Mouse (Mus musculus): ENCODE measurements around the gene Ptk6. TPM values are rescaled to one million over a fixed set of nuclear protein-coding genes. Genes with fewer than 3 reads are reported as not detected.
A peak's percentile ranks its signal among the peaks of the same experiment; 100 is the strongest.

The Ptk6 gene
- total and polyA plus RNA-seq, 2 experiments from 2014 or later: not detected

DNA sequence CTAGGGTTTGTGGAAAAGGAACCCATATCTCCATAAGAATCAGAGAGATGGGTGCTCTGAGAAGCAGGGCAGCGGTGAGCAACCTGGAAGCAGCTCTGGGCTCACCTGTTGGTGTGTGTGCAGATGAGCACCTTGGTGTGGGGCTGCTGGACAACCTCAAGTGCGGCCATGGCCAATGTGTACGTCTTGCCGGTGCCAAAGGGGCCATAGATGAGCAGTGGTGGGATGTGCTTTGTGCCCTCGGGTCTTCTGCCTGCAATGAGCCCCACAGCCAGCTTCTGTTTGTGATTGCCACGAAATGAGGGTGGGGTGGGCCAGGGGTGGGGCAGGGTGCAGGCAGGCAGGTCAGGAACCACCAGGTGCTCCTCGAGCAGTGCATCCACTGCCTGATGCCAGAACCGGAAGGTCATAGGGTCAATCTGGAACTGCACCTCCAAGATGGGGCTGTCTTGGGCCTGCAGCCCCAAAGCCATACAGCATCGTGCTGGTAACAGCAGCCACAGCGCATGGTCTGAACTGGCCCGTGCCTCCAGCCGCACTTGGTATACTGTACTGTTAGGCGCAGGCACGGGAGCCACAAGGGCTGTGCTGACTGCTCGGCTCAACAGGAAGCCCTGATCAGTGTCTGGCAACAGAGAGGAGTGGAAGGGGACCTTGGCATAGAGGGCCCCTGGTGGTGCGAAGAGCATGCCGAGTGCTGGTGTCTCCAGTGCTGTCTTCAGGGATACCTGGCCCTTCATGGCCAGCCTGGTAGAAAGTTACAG lies 34.8 kb upstream of the Ptk6 start:
- Histone ChIP-seq H3K9me3 (ENCODE audit: low read length) (no peaks in the 10 kb centered on the region), H3K27ac (ENCODE audit: low read depth, low read length) (no peak overlapping the region), H3K27me3 (ENCODE audit: insufficient read depth, low read length) (no peaks in the 10 kb centered on the region), H3K4me3 (ENCODE audit: low read depth, low read length) (no peak overlapping the region), H3K4me2 (ENCODE audit: low read depth, low read length, poor library complexity, severe bottlenecking) (no peak overlapping the region), H3K9ac (replicated peaks; ENCODE audit: low read length, poor library complexity, severe bottlenecking) (no peak overlapping the region), H3K4me1 (ENCODE audit: insufficient read depth, low read length) (no peaks in the 10 kb centered on the region), H3K36me3 (ENCODE audit: insufficient read depth, low read length) (no peaks in the 10 kb centered on the region)
- TF ChIP-seq CTCF (IDR thresholded peaks at IDR 0.05): no peak
- no peak for DNase-seq (ENCODE audit: low spot score)
- no peak for ATAC-seq (ENCODE audit: low FRiP score)
- WGBS: 89% methylated on average over 17 of the region's 17 CpGs

DNA sequence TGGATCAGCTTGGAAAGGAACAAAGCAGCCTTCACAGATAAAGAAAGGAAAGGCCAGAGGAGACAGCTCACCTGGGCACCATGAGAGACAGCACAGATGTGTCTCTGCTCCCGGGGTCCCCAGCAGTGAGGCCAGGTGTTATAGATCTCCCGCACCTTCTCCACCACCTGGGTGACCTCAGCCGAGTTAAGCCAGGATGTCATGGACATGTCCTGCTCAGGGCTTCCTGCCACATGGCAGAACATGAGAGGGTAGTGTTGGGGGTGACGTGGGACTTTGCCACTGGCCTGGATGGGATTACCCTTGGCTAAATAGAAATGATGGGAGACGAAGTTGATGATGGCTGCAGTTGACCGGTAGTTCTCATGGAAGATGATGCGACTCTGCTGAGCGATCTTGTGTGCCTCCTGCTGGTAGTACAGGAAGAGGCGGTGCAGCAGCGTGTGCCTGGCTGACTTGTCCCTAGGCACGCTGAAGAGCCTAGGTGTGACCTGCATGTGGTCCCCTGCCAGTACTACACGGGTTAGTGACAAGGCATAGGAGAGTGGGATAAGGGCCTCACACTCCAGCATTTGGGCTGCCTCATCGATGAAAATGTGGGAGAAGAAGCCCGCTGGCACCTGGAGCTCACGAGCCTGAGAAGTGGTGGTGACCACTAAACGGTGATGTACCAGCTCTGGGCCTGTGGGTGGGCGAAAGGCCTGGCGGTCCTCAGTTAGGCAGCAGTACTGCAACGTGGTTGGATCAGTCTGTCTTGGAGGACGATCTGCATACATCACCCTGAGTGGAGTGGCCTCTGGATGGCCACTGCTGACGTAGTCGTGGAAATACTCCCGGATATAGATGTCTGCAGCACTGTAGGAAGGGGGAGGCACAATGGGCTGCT lies 33.3 kb upstream of the Ptk6 start:
- Histone ChIP-seq H3K4me3 (ENCODE audit: low read depth, low read length) (no peak overlapping the region), H3K36me3 (ENCODE audit: insufficient read depth, low read length) (no peaks in the 10 kb centered on the region), H3K9me3 (ENCODE audit: low read length) (no peaks in the 10 kb centered on the region), H3K4me2 (ENCODE audit: low read depth, low read length, poor library complexity, severe bottlenecking) (no peak overlapping the region), H3K4me1 (ENCODE audit: insufficient read depth, low read length) (no peaks in the 10 kb centered on the region), H3K27ac (ENCODE audit: low read depth, low read length) (no peak overlapping the region), H3K27me3 (ENCODE audit: insufficient read depth, low read length) (no peaks in the 10 kb centered on the region), H3K9ac (replicated peaks; ENCODE audit: low read length, poor library complexity, severe bottlenecking) (no peak overlapping the region)
- ATAC-seq (ENCODE audit: low FRiP score): no peak
- 84% methylated on average over 23 of the region's 23 CpGs for WGBS
- TF ChIP-seq CTCF (IDR thresholded peaks at IDR 0.05): peak; percentile 5; the same call in 1 of the 2 replicates
- DNase-seq (ENCODE audit: low spot score): no peak

DNA sequence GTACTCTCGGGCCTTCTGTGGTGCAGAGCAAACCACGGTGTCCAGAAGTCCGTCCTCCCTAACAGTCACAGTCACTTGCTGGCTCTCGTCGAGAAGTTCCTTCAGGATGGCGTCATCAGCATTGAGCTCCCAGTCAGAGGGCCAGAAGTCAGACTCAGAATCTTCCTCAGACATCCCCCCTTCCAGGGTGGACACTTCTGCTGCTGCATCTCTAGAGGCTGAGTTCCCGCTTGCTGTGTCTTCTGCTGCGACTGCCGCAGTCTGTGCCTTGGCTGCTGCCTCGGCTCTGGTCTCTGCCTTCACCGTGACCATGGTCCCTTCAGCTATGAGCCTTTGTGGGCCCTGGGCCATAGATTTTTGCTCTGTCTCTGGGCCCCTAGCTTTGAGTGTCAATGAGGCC lies 32.1 kb upstream of the Ptk6 start:
- H3K9me3 ChIP-seq (ENCODE audit: low read length): no peaks in the 10 kb centered on the region
- H3K4me2 ChIP-seq (ENCODE audit: low read depth, low read length, poor library complexity, severe bottlenecking): no peak overlapping the region
- no peak for TF ChIP-seq CTCF (IDR thresholded peaks at IDR 0.05)
- 96% methylated on average over 11 of the region's 11 CpGs for WGBS
- DNase-seq (ENCODE audit: low spot score) (no peak), ATAC-seq (ENCODE audit: low FRiP score) (no peak)
- no peaks in the 10 kb centered on the region for H3K27me3 ChIP-seq (ENCODE audit: insufficient read depth, low read length)
- H3K9ac ChIP-seq (replicated peaks; ENCODE audit: low read length, poor library complexity, severe bottlenecking): no peak overlapping the region
- no peaks in the 10 kb centered on the region for H3K4me1 ChIP-seq (ENCODE audit: insufficient read depth, low read length)
- no peak overlapping the region for H3K27ac ChIP-seq (ENCODE audit: low read depth, low read length)
- H3K4me3 ChIP-seq (ENCODE audit: low read depth, low read length): no peak overlapping the region
- no peaks in the 10 kb centered on the region for H3K36me3 ChIP-seq (ENCODE audit: insufficient read depth, low read length)

DNA sequence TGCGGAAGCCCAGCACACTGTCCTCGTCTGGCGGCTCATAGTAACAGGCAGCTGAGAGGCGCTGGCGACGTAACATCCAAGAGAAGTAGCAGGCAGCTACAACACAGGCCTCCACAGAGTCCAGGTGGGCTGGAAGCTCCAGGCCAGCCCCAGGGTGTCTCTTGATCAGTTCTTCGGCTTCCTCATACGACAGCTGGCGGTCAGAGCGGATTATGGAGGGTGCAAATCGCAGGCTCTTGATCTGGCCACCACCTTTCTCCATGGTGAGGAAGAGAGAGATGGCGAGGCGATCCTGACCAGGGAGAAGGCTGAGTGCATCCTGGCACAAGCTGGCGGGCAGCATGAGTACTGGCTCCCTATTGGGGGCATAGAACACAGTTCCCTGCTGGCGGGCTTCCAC lies 30.9 kb upstream of the Ptk6 start:
- no peaks in the 10 kb centered on the region for H3K4me1 ChIP-seq (ENCODE audit: insufficient read depth, low read length)
- H3K9me3 ChIP-seq (ENCODE audit: low read length): no peaks in the 10 kb centered on the region
- no peak overlapping the region for H3K9ac ChIP-seq (replicated peaks; ENCODE audit: low read length, poor library complexity, severe bottlenecking)
- DNase-seq (ENCODE audit: low spot score) (no peak), ATAC-seq (ENCODE audit: low FRiP score) (no peak)
- H3K4me2 ChIP-seq (ENCODE audit: low read depth, low read length, poor library complexity, severe bottlenecking): no peak overlapping the region
- H3K27ac ChIP-seq (ENCODE audit: low read depth, low read length): no peak overlapping the region
- H3K27me3 ChIP-seq (ENCODE audit: insufficient read depth, low read length): no peaks in the 10 kb centered on the region
- WGBS: 92% methylated on average over 15 of the region's 15 CpGs
- no peak overlapping the region for H3K4me3 ChIP-seq (ENCODE audit: low read depth, low read length)
- H3K36me3 ChIP-seq (ENCODE audit: insufficient read depth, low read length): no peaks in the 10 kb centered on the region
- TF ChIP-seq CTCF (IDR thresholded peaks at IDR 0.05): no peak

DNA sequence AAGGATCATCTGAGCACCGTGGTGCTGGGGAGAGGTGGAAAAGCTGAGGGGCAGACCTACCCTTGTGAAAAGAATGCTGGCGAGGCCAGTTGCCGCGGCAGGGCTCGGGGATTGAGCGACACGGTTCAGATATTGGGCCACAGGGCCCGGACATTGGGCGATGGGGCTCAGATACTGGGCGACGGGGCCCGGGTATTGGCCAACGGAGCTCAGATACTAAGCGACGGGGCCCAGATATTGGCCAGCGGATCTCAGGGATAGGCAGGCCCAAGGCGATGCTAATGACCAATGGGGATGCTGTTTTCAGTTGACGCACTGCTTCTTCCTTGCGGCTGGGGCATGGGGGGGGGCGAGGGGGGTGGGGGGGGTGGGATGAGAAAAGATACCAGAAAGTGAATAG lies 28.6 kb upstream of the Ptk6 start:
- DNase-seq (ENCODE audit: low spot score): no peak
- Histone ChIP-seq H3K9ac (replicated peaks; ENCODE audit: low read length, poor library complexity, severe bottlenecking) (no peak overlapping the region), H3K9me3 (ENCODE audit: low read length) (no peaks in the 10 kb centered on the region), H3K4me3 (ENCODE audit: low read depth, low read length) (no peak overlapping the region), H3K36me3 (ENCODE audit: insufficient read depth, low read length) (no peaks in the 10 kb centered on the region), H3K27ac (ENCODE audit: low read depth, low read length) (no peak overlapping the region), H3K27me3 (ENCODE audit: insufficient read depth, low read length) (no peaks in the 10 kb centered on the region), H3K4me1 (ENCODE audit: insufficient read depth, low read length) (no peaks in the 10 kb centered on the region), H3K4me2 (ENCODE audit: low read depth, low read length, poor library complexity, severe bottlenecking) (no peak overlapping the region)
- 73% methylated on average over 19 of the region's 20 CpGs for WGBS
- no peak for TF ChIP-seq CTCF (IDR thresholded peaks at IDR 0.05)
- ATAC-seq (ENCODE audit: low FRiP score): no peak

DNA sequence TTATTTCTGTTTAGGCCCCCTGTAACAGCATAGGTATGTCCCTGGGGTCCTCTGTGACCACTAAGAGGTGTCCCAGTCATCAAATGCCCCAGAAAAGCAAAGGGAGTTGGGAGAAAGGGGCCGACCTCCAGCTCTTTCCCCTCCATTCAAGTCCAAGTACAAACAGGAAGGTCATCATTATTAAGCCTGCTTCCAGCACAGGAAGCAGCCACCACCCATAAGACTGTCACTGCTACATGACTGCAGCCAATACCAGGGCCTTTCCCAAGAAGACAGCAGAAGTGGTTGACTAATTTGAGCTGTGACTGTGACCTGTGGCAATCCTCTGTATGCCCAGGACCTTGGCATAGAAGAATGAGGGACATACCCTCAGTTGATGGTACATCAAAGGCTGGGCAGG lies 25.7 kb upstream of the Ptk6 start:
- Histone ChIP-seq H3K27me3 (ENCODE audit: insufficient read depth, low read length) (no peaks in the 10 kb centered on the region), H3K9ac (replicated peaks; ENCODE audit: low read length, poor library complexity, severe bottlenecking) (no peak overlapping the region), H3K9me3 (ENCODE audit: low read length) (no peaks in the 10 kb centered on the region), H3K36me3 (ENCODE audit: insufficient read depth, low read length) (no peaks in the 10 kb centered on the region), H3K4me1 (ENCODE audit: insufficient read depth, low read length) (no peaks in the 10 kb centered on the region), H3K4me2 (ENCODE audit: low read depth, low read length, poor library complexity, severe bottlenecking) (no peak overlapping the region), H3K4me3 (ENCODE audit: low read depth, low read length) (no peak overlapping the region), H3K27ac (ENCODE audit: low read depth, low read length) (no peak overlapping the region)
- ATAC-seq (ENCODE audit: low FRiP score) (no peak), DNase-seq (ENCODE audit: low spot score) (no peak)
- 86% methylated on average over 1 of the region's 1 CpGs for WGBS
- TF ChIP-seq CTCF (IDR thresholded peaks at IDR 0.05): no peak
